Mouse (Mus musculus) G1E (cell line): Measurements from ENCODE around the gene Cd7.

ENCODE experiments used
- CTCF ChIP-seq: IDR thresholded peaks from 2 replicates; pipeline ENCODE4 v1.5.1; 2012; ENCODE audit warnings: low read depth, low read length, inconsistent platforms, mixed read lengths
- GATA1 ChIP-seq: IDR thresholded peaks from 2 replicates; pipeline ENCODE4 v1.6.1; 2012; ENCODE audit warnings: borderline replicate concordance, low read length, inconsistent platforms, mixed read lengths
- POLR2AphosphoS5 ChIP-seq: IDR thresholded peaks from 2 replicates; pipeline ENCODE4 v1.6.1; 2012; ENCODE audit warnings: low read depth, low read length, inconsistent platforms; ENCODE audit not compliant: insufficient replicate concordance
- TAL1 ChIP-seq: conservative IDR thresholded peaks from 2 replicates; pipeline ENCODE4 v1.6.1; 2012; ENCODE audit warnings: low read depth, low read length, inconsistent platforms, mixed read lengths

DNA sequence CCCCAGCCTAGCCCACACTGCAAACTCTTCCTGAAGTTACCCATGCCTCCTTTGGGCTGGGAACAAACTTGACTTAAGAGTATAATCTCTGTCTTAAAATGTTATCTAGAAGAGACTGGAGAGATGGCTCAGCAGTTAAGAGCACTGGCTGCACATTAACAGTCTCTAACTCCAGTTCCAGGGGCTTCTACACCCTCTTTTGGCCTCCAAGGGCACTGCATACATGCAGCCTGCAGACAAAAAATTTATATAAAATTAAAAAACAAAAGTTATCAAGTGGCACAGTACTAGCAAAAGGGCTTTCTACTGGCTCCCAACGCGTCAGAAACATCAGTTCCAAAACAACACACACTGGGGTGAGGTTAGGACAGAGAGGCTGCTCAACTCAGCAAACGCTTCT lies 51.6 kb downstream of the Cd7 start:
- TF ChIP-seq POLR2AphosphoS5: no peak
- TF ChIP-seq CTCF: no peak
- no peak for TF ChIP-seq TAL1
- no peak for TF ChIP-seq GATA1
